Mouse (Mus musculus): ENCODE results near the gene Adam33.

Adam33 gene

DNA sequence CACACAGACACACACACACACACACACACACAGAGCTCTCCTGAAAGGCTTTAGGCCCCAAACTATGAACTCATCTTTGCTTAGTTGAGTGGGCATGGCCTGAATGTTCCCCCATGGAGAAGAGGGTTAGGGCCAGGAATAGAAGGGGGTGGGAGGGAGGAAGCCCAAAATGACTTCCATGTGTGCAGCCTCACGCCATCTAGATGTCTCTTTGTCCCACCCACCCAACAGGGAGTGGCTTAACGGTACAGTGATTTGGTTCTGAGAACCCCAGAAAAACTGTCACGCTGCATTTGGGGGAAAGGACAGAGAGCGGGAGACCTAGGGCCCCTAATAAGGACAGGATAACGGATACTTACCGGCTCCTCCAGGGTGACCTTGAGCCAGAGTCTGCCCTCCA is 2.8 kb downstream of the Adam33 start:
- in situ Hi-C loops (cut with MboI; ENCODE audit: low pct_unique_long_range_greater_than_20kb in 1 of 2, low sequenced_read_pairs in 2 of 2, unreplicated experiment in 1 of 2), result loop anchor here in 1 of 2 experiments (25.0 kb wide), 1 partner anchor 452 kb away; no protein-coding TSS in a partner anchor

DNA sequence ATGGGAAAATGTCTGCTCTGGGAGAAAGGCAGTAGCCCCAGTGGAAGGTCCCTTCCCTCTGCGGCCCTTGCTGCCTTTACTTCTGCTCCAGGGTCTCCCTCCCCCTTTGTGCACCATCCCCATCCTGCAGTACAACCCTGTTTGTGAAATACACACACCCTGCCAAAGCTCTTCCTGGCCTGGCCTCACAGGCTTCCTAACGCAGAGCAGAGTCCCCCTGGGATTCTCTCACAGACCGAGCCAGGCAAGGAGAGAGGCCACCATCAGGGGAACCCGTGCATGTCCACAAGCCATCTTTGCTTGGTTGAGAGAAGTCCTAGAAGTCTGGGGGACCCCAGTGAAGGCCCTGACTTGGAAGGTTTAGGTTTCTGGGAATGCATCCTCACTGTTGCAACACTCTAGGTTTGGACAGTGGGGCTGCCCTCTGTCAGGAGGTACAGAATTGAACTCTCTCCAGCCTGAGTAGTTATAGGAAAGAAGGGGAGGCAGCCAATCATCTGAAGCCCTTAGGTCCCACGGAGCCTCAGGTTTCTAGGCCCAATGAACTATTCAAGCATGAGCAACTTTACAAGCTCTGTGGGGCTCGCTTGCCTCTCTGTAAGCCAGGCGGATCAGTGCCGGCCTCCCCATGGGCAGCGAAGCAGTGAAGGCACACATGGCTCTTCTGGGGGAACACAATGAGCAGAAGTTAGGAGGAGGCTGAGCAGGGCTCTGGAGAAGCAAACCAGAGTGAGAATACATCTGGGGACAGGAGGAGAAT is 3.7 kb downstream of the Adam33 start:
- in situ Hi-C loops (cut with MboI; ENCODE audit: low pct_unique_long_range_greater_than_20kb in 1 of 2, low sequenced_read_pairs in 2 of 2, unreplicated experiment in 1 of 2), result loop anchor here (10.0 to 25.0 kb wide), 2 partner anchors 355 to 452 kb away; no protein-coding TSS in a partner anchor

DNA sequence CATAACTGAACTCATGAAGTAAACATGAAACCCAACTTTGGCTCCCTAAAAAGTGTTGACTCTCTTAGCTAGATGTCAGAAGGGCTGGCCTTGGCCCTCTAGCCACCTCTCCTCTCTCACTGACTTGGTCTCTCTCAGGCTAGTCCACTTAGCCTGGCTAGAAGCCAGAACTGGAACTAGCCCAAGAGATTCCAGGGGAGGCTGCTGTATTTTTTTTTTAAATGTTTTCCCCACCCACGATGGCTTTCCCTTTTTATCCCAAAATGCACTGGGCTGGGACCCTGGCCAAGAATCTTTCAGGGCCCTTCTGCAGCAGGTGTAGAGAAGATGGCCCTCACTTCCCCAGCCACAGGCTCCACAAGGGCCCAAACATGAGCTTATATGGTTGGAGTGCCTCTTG is 4.2 kb downstream of the Adam33 start:
- in situ Hi-C loops (cut with MboI; ENCODE audit: low pct_unique_long_range_greater_than_20kb in 1 of 2, low sequenced_read_pairs in 2 of 2, unreplicated experiment in 1 of 2), result loop anchor here (10.0 to 25.0 kb wide), 2 partner anchors 355 to 453 kb away; no protein-coding TSS in a partner anchor

DNA sequence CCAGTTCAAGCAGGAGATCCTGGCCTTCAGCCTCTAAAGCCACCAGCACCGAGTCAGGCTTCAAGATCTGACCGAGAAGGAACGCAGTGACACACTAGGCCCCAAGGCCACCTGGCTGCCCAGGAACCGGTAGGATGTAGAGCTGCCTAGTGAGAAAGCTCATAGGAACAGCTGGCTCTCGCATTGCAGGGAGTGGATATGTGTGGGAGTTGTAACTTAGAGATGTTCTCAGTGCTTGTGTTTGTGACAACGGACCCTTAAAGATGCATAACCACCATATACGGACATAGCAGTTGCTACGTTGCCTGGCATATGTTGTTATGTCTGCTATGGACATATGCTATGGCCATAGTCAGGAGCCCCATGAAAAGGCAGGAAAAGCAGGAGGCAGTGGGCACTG is 4.9 kb downstream of the Adam33 start:
- in situ Hi-C loops (cut with MboI; ENCODE audit: low pct_unique_long_range_greater_than_20kb in 1 of 2, low sequenced_read_pairs in 2 of 2, unreplicated experiment in 1 of 2), result loop anchor here (10.0 to 25.0 kb wide), 2 partner anchors 356 to 454 kb away; no protein-coding TSS in a partner anchor

DNA sequence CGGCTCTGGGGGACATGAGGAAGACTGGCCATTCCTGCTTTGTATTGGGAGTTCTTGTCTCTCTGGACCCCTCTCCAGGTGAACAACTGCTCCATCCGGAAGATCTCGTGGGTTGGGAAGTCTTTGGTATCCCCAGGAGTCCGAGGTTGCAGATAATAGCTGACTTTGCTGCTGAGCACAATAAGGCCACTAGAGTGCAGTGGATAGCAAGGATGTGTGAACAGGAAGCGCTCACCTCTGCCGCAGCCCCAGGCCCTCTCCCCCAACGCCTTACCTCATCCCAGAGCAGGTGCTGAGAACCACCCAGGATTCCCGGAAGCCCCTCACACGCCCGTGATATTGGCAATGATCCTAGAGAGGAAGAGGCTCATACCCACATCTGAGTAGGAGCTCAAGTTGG is 7.4 kb downstream of the Adam33 start:
- in situ Hi-C loops (cut with MboI; ENCODE audit: low pct_unique_long_range_greater_than_20kb in 1 of 2, low sequenced_read_pairs in 2 of 2, unreplicated experiment in 1 of 2), result loop anchor here (10.0 to 25.0 kb wide), 2 partner anchors 359 to 456 kb away; no protein-coding TSS in a partner anchor

DNA sequence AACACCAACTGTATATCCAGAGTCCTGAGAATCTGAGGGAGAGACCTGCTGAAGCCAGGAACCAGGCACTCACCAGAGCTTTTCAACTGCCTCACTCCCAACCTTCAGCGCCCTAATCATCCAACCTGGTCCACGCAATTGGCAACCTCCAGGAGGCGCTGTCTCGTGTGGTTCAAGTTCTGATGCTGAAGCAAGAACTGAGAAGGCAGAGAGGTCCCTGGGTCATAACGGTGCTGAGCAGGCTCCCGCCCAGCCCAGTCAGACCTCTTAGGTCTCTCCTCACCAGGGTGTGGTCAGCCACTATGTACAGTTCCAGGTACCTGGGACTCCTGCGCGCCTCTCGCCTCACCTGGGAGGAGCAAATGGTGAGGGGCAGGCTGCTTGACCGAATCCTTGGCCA is 8.0 kb downstream of the Adam33 start:
- in situ Hi-C loops (cut with MboI; ENCODE audit: low pct_unique_long_range_greater_than_20kb in 1 of 2, low sequenced_read_pairs in 2 of 2, unreplicated experiment in 1 of 2), result loop anchor here (10.0 to 25.0 kb wide), 2 partner anchors 359 to 457 kb away; no protein-coding TSS in a partner anchor

DNA sequence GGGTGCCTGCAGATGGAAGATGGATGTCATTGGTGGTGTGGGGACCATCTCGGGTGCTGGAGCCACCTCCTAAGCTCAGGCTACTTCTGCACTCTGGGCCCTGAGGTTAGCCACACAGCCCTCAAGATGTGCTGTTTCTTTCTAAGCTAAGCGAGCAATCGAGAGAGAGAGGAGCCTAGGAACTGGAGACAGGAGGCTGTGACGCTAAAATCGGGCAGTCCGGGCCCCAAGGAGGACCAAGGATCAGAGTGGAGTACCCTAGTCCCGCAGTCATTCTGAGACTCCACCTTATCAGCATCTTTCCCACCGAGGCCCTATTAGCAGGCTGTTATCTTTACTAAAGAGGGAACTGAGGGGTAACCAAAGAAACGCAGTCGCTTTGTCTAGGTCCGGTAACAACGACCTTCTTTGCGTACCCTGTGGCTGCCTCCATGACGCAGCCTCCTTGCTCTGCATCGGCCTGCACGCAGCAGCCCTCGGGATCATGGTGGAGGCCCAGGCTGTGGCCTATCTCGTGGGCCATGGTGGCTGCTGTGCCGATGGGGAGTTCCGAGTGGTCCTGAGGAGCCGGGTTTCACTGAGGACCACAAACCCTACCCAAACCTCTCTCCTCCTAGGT is 8.9 kb downstream of the Adam33 start:
- in situ Hi-C loops (cut with MboI; ENCODE audit: low pct_unique_long_range_greater_than_20kb in 1 of 2, low sequenced_read_pairs in 2 of 2, unreplicated experiment in 1 of 2), result loop anchor here (10.0 to 25.0 kb wide), 2 partner anchors 360 to 458 kb away; no protein-coding TSS in a partner anchor

DNA sequence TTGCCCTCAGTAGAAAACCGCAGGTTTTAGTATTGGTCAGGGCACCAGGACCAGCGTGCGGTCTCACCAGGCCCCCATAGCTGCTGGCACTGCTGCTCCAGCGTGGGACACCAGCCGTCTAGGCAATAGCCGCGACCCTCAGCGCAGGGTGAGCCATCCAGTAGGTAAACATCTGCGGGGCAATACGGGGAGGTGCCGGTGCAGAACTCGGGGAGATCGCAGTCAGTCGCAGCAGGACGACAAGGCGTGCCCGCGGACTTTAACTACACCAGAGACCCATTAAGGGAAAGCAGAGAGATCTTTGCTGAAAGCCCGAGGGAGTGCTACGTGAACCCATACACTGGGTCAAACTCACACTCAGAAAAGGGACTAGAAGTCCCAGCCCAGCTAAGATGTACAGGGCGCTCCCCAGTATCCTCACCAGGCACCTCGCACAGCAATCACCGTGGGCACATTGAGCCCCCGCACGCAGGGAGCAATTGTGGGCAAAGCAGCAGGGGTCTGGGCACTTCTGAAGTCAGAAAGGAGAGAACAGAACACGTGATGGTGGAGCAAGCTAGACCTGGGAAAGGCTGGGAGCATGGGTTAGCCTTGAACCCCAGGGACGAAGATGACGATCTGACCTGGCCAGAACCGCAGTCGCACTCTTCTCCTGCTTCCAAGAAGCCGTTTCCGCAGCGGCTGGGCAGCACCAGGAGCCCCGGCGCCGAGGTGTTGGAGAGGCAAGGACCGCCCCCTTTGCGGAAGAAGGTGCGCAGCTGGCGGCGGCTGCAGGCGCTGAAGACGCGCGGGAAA is 9.6 kb downstream of the Adam33 start:
- in situ Hi-C loops (cut with MboI; ENCODE audit: low pct_unique_long_range_greater_than_20kb in 1 of 2, low sequenced_read_pairs in 2 of 2, unreplicated experiment in 1 of 2), result loop anchor here (10.0 to 25.0 kb wide), 2 partner anchors 361 to 458 kb away; no protein-coding TSS in a partner anchor

DNA sequence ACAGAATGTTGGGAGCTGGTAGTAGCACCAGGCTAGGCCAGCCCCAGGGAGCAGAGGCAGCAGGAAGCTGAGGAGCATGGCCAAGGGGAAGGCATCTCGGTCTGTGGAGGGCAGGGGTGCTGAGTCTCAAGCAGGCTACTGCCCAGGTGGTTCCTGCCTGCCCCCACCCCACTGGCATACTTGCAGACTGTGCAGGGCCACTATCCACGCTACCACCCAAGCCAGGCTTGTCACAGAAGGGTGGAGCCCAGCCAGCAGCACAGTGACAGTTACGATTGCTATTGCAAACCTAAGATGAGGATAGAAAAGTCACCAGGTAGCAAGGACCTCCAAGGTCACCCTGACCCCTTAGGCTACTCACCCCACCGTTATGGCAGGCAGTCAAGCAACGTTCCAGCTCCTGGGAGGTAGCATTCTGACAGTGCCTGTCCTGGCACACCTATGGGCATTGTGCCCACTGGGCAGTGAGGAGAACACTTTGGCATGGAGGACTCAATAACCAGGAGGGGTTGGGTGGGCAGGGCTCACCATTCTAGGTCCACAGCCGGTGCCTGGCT is 10.7 kb downstream of the Adam33 start:
- in situ Hi-C loops (cut with MboI; ENCODE audit: low pct_unique_long_range_greater_than_20kb in 1 of 2, low sequenced_read_pairs in 2 of 2, unreplicated experiment in 1 of 2), result loop anchor here (10.0 to 25.0 kb wide), 2 partner anchors 362 to 459 kb away; no protein-coding TSS in a partner anchor

DNA sequence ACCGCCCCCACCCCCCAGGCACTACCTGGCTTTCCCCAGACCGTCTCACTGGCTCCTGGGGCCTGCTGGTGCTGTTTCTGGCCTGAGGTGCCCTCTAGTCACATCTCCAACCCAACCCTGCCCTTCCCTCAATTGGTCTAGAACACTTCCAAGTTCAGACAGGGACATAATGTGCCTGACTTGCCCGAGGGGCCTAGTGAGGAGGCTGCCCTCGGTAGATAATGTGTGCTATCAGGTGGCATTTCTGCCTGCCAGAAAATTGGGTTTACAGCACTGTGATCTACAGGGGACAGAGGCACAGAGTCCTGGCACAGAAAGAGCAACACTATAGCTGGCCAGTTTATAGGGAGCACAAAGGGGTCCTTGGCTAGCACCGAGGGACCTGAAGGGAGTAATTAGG is 11.6 kb downstream of the Adam33 start:
- in situ Hi-C loops (cut with MboI; ENCODE audit: low pct_unique_long_range_greater_than_20kb in 1 of 2, low sequenced_read_pairs in 2 of 2, unreplicated experiment in 1 of 2), result loop anchor here (10.0 to 25.0 kb wide), 2 partner anchors 363 to 460 kb away; no protein-coding TSS in a partner anchor

DNA sequence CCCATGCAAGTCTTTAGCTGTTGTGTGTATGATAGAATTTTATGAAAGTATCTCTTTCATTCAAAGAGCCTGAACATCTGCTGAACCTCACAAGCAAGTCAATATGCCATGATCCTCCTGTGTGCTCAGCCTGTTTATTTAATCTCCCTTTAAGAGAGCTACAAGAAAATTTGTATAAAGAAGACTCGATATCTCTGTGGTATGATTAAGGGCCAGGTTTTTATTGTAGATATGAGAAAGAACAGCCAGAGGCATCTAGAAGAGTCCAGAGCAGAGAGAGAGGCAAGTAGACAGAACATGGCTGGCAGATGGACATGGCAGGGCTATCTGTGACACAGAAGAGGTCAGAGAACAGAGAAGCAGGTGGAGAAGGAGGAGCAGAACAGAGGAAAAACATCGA is 17.6 kb downstream of the Adam33 start:
- in situ Hi-C loops (cut with MboI; ENCODE audit: low pct_unique_long_range_greater_than_20kb in 1 of 2, low sequenced_read_pairs in 2 of 2, unreplicated experiment in 1 of 2), result no loop called here

DNA sequence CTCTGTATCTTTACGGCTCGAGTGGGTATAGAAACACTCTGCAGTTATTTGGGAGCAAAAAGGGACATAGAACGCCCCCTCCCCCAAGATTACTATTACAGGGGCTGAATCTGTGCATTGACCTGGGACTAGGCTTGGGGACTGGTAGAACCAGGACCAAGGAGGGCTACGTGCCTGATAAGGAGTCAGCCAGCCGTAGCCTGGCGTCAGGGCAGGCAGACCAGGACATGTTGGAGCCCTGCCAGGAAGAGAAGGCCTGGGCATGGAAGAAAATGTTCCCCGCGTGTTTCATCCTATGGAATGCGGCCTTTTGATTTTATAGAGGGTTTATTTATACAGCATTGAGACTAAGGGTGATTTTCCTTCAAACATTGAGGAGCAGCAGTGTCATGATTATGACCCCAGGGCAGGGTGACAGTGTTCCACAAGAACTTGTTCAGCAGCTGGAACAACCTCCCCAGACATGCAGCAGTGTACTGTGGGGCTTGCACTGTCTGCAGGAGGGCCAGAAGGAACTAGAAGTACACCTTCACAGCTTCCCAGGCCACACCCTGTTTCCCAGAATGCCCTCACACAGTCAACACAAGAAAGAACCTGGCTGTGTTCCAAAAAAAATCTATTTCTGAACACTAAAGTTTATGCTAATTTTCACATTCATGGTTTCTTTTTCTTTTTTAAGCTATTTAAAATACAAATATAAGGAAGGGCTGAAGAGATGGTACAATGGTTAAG is 18.5 kb downstream of the Adam33 start:
- in situ Hi-C loops (cut with MboI; ENCODE audit: low pct_unique_long_range_greater_than_20kb in 1 of 2, low sequenced_read_pairs in 2 of 2, unreplicated experiment in 1 of 2), result no loop called here

DNA sequence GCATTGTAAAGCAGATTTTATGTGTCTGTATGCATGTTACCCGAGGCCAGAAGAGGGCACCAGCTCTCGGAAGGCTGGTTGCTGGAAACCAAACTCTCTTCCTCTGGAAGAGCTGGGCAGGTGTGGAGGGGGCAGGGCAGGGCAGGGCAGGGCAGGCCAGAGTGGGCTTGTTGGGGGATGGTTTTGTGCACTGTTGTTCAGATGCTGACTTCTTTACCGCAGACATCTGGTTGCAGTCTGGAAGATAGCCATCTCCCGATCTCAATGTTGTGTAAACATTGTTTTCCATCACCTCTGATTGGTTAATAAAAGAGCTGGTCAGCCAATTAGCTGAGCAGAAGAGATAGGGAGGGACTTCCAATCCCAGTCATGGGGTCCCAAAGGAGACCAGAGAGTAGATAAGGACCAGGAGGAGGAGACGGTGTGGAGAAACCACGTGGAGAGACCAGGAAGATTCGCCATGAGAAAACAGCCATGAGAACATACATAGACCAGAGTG is 19.2 kb downstream of the Adam33 start:
- in situ Hi-C loops (cut with MboI; ENCODE audit: low pct_unique_long_range_greater_than_20kb in 1 of 2, low sequenced_read_pairs in 2 of 2, unreplicated experiment in 1 of 2), result no loop called here

DNA sequence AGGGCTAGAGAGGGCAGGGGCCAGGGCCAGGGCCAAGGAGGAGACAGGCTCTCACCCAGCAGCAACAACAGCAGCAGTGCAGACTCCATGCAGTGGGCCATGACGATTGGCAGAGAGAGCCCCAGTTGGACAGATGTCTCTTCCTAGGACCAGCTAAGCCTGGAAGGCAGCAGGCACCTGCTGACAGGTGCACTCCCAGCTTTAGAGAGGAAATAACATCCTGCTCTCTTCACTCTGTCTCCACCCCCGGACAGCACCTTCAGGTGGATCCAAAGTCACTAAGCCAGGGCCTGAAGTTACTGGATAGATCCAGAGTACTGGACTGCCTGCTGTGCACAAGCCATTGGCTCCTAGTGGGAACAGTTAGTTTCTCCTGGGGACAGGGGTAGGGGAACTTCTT is 20.6 kb downstream of the Adam33 start, which contains the start of gene Gfra4:
Gene Gfra4 (minus strand): TSS at position 101 of the 400 bp plus-strand sequence.
- in situ Hi-C loops (cut with MboI; ENCODE audit: low pct_unique_long_range_greater_than_20kb in 1 of 2, low sequenced_read_pairs in 2 of 2, unreplicated experiment in 1 of 2), result no loop called here

DNA sequence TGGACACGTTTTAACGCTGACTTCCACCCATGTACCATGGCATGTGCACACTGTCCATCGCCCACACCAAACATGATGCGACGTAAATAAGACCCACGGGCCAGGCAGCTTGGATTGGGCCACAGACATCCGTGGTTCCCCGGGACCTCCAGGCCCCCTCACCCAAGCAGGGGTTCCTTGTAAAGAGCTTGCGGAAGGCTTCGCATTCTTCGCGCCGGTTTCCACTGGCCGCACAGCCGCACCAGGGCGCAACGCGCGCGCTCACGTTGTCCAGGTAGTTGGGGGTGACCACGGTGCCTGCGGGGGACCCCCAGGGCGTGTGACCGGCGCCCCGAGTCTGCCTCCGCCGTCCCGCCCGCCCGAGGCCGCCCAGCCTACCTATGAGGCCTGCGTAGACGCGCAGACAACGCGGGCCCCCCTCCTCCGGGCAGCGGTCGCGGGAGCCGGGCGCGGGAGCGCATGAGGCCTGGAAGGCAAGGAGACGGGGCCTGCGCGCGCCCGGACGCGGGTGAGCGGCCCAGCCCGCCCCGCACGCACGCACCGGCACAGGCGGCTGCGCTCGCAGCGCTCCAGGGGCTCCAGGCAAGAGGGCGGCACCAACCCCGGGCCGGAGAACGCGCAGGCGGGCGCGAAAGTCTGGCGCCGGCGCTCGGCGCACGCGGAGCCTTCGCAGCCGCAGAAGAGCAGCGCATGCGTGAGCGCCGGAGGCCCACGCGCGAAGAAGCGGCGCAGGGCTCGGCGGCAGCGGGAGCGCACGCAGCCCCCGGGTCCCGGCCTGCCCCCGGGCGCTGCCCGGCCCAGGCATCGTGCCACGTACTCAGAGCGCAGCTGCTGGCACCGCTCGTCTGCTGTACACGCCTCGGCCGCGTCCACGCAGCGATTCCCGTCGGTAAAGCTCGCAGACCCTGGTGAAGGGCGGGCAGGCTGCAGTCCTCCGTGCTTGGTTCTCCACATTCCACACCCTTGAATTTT is 22.5 kb downstream of the Adam33 start:
- in situ Hi-C loops (cut with MboI; ENCODE audit: low pct_unique_long_range_greater_than_20kb in 1 of 2, low sequenced_read_pairs in 2 of 2, unreplicated experiment in 1 of 2), result no loop called here

DNA sequence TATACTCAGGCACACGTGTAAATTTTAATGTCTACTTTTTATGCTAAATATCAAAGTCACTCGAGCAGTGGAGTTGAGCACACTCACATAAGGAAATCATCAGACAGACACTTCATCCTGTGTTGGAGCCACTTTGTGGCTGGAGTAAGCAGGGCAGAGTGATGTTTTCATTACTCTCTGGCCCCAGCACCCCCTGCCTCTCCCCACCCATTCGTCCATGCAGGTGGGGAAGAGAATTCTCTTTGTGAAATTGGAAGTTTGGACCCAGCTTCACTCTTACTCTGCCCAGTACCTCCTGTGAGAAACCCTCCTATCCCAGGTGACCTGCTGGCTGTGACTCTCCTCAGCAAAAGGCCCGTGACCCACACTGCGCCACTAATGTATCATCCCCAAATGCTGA is 24.9 kb downstream of the Adam33 start:
- in situ Hi-C loops (cut with MboI; ENCODE audit: low pct_unique_long_range_greater_than_20kb in 1 of 2, low sequenced_read_pairs in 2 of 2, unreplicated experiment in 1 of 2), result no loop called here
